Mouse (Mus musculus) E14TG2a.4 (cell line): ENCODE results near the gene Tctex1d2.
A peak's percentile ranks its signal among the peaks of the same experiment; 100 is the strongest.

Source experiments
- H3K27me3 ChIP-seq: 2 replicates; pipeline ENCODE4 v1.6.1; 2014; ENCODE audit warnings: low read length, control low read depth; ENCODE audit not compliant: insufficient read depth
- H3K36me3 ChIP-seq: 2 replicates; pipeline ENCODE4 v1.6.1; 2014; ENCODE audit warnings: low read length, control low read depth; ENCODE audit not compliant: insufficient read depth
- H3K4me1 ChIP-seq: replicated peaks from 2 replicates; pipeline ENCODE4 v1.6.1; 2014; ENCODE audit warnings: low read depth, low read length, control low read depth
- H3K4me3 ChIP-seq: replicated peaks from 2 replicates; pipeline ENCODE4 v1.5.1; 2014; ENCODE audit warnings: mild to moderate bottlenecking, low read length
- H3K9me3 ChIP-seq: 2 replicates; pipeline ENCODE4 v1.6.1; 2014; ENCODE audit warnings: low read length, control low read depth
- CTCF ChIP-seq: conservative IDR thresholded peaks from 2 replicates; pipeline ENCODE4 v1.5.1; 2014; ENCODE audit warnings: low read length
- NANOG ChIP-seq: IDR thresholded peaks from 2 replicates; pipeline ENCODE4 v1.6.1; 2014; ENCODE audit warnings: borderline replicate concordance, low read length, mixed read lengths
- POU5F1 ChIP-seq: IDR thresholded peaks from 2 replicates; pipeline ENCODE4 v1.6.1; 2014; ENCODE audit warnings: low read length, borderline replicate concordance

The Tctex1d2 gene

GRCm38 (mm10) chr16:32407730-32408129, 11.8 kb upstream of the Tctex1d2 start:
- Histone ChIP-seq H3K4me1 (peaks cover 14% of the 10 kb centered on the region), H3K36me3 (no peaks in the 10 kb centered on the region), H3K27me3 (no peaks in the 10 kb centered on the region), H3K9me3 (no peaks in the 10 kb centered on the region; the same call in 1 of the 2 replicates), H3K4me3 (no peak overlapping the region)
- TF ChIP-seq NANOG (no peak), POU5F1 (no peak), CTCF (no peak)

DNA sequence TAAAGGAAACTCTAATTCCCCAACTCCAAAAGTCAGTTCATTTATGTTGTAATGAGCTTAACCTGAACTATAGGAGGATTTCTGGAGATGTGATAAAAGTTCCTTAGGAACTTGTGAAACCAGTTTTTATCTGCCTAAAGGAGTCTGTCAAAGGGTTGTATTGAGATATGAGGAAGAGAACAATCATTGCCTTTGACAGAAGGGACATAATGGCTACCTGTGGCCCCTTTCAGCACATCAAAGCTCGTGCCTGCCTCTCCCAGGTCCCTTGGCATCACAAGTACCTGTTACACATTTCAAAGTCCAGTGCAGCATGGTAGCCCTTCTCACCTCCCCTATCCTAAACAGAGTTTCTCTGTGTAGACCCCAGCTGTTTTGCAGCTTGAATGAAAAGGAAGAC, 2.0 kb upstream of the Tctex1d2 start:
- H3K4me1 ChIP-seq, result peaks cover 18% of the 10 kb centered on the region

GRCm38 (mm10) chr16:32427506-32427905, 8.0 kb downstream of the Tctex1d2 start:
- TF ChIP-seq CTCF, result no peak
- no peak for TF ChIP-seq POU5F1
- TF ChIP-seq NANOG, result no peak
- H3K9me3 ChIP-seq, result no peaks in the 10 kb centered on the region

More for the DNA sequence above, 2.0 kb upstream of the Tctex1d2 start:
- Histone ChIP-seq H3K27me3 (0 out of 2 replicates have a peak, but pooled peaks cover 3% of the 10 kb centered on the region), H3K9me3 (no peaks in the 10 kb centered on the region), H3K36me3 (no peaks in the 10 kb centered on the region), H3K4me3 (no peak overlapping the region)
- TF ChIP-seq CTCF, result no peak
- no peak for TF ChIP-seq POU5F1
- TF ChIP-seq NANOG, result no peak

DNA sequence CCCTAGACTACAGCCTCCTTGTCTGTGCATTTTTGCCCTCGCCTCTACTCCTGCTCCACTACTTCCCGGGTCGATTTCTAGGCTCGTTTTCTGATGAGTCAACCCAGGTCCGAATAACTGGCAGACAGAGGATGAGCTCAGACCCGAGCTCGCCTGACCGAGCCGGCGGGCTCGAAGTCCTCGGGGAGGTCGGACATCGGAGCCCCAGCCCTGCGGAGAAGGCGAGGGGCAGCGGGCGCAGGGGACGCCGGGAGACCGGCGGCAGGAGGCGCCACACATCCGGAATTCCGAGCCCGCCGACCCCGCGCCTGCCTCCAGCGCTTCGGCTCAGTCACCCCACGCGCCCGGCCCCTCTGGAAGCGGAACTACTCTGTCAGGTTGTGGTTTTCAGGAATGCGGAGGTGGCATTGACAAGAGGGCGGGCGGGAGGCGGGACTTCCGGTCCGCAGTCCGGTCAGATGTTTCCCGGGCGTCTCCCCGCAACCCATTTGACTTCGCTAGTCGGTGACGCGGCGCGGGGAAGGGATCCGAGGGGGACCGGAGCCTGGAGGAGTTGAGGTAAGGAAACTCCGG, 11.1 kb downstream of the Tctex1d2 start, which contains the start of gene Pcyt1a:
TSS of gene Pcyt1a (plus strand) at position 448 of the 573 bp plus-strand sequence.
- TF ChIP-seq NANOG (no peak), POU5F1 (no peak), CTCF (no peak)
- Histone ChIP-seq H3K36me3 (peaks cover 11% of the 10 kb centered on the region; the same call in 1 of the 2 replicates), H3K4me3 (peak within 1 kb of the TSS; percentile 96), H3K27me3 (peaks cover 5% of the 10 kb centered on the region; the same call in 1 of the 2 replicates), H3K4me1 (peaks cover 24% of the 10 kb centered on the region), H3K9me3 (no peaks in the 10 kb centered on the region)

More at GRCm38 (mm10) chr16:32427506-32427905, 8.0 kb downstream of the Tctex1d2 start:
- H3K36me3 ChIP-seq, result peaks cover 11% of the 10 kb centered on the region; the same call in 1 of the 2 replicates
- peaks cover 24% of the 10 kb centered on the region for H3K4me1 ChIP-seq
- peaks cover 5% of the 10 kb centered on the region; the same call in 1 of the 2 replicates for H3K27me3 ChIP-seq
- H3K4me3 ChIP-seq, result no peak overlapping the region

DNA sequence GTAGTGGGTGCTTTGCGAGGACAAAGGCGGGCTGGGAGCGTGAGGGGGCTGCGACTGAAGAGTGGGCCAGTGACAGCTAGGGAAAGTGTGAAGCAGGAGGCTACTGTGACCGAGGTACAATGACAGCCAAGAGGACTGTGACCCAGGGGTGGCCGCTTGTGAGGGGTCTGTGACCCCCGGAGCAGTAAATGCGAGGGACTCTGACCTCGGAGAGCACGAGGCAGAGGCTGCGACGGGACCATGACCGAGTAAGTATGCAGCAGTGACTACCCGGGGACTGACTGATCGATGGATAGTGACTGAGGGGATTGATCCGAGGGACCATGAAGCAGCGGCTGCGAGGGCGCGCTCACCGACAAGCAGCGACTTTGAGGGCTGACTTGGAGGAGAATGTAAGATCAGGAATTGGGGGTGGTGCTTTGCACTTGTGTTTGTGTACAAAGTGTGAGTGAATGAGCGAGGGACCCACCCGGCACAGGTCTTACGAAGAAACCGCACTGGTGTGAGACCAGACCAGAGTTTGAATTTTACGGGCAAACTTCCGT, 11.6 kb downstream of the Tctex1d2 start:
- Histone ChIP-seq H3K9me3 (no peaks in the 10 kb centered on the region), H3K4me3 (peak overlapping the region; percentile 96), H3K4me1 (peaks cover 24% of the 10 kb centered on the region), H3K27me3 (peaks cover 5% of the 10 kb centered on the region; the same call in 1 of the 2 replicates), H3K36me3 (peaks cover 10% of the 10 kb centered on the region; the same call in 1 of the 2 replicates)
- TF ChIP-seq CTCF (no peak), NANOG (no peak), POU5F1 (no peak)

DNA sequence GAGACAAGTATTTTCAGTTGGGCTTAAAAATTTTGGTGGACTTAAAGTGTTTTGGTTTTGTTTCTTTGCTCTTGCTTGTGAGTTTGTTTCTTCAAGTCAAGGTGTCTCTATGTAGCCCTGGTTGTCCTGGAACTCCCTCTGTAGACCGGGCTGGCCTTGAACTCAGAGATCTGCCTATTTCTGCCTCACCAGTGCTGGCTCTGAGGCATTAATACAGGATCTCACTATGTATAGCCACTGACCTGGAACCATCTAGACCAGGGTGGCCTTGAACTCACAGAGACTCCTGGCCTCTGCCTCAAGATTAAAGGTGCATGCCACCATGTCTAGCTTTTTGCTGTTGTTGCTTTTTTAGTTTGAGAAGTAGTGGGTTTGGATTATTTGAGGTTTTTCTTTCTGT, 12.4 kb downstream of the Tctex1d2 start:
- Histone ChIP-seq H3K4me1 (peaks cover 24% of the 10 kb centered on the region), H3K27me3 (peaks cover 5% of the 10 kb centered on the region; the same call in 1 of the 2 replicates), H3K36me3 (peaks cover 4% of the 10 kb centered on the region; the same call in 1 of the 2 replicates), H3K4me3 (peak overlapping the region; percentile 96; the same call in 1 of the 2 replicates), H3K9me3 (no peaks in the 10 kb centered on the region)
- TF ChIP-seq CTCF, result no peak
- TF ChIP-seq POU5F1, result no peak
- no peak for TF ChIP-seq NANOG

- Histone ChIP-seq H3K9me3 (no peaks in the 10 kb centered on the region), H3K4me3 (no peak overlapping the region), H3K36me3 (no peaks in the 10 kb centered on the region), H3K27me3 (peaks cover 5% of the 10 kb centered on the region; the same call in 1 of the 2 replicates), H3K4me1 (peaks cover 24% of the 10 kb centered on the region)
- TF ChIP-seq CTCF (no peak), POU5F1 (no peak), NANOG (no peak)
Measured at GRCm38 (mm10) chr16:32433138-32433537, 13.6 kb downstream of the Tctex1d2 start.

DNA sequence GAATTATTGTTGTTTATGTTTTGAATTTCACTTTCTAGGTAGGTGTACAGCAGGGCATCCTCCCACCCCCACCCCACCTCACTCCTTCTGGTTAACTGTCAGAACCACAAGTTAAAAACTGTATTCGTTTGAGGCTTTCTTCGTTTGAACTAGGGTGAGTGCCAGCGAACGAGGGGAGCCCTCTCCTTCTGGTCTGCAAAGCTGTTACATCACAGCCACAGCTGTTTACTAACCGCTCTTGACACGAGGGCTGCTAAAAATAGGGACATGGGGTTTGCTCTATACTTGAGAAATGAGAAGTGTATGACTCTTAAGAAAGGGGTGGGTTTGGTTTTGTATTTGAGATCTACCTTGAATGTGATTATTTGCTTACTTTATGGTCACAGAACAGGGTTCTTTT, 14.6 kb downstream of the Tctex1d2 start:
- Histone ChIP-seq H3K36me3 (no peaks in the 10 kb centered on the region), H3K9me3 (no peaks in the 10 kb centered on the region), H3K4me3 (no peak overlapping the region), H3K27me3 (peaks cover 5% of the 10 kb centered on the region; the same call in 1 of the 2 replicates), H3K4me1 (peaks cover 25% of the 10 kb centered on the region)
- TF ChIP-seq POU5F1 (no peak), NANOG (no peak), CTCF (no peak)
